In genomic region chr6:92904037-92904436, GRCm38 (mm10) we compare ENCODE assay signal across 22 mouse cellular contexts. TPM values are rescaled to one million over a fixed set of nuclear protein-coding genes. Genes with fewer than 3 reads are reported as not detected.
A peak's percentile ranks its signal among the peaks of the same experiment; 100 is the strongest.
DNase-seq lines count a peak whose midpoint lies in the region; ATAC-seq and TF ChIP-seq lines count a peak whose summit lies in the region.
"Had no signal": no experiment of that assay in that cellular context is flagged by ENCODE, and none has a peak within 500 bp of the region (broad histone marks: within the 10 kb centered on the region; RNA-seq: fewer than 3 reads in every experiment).

No protein-coding gene starts in this region.

- H3K4me3 ChIP-seq in kidney, postnatal 0 days (replicated peaks; ENCODE audit: low read depth, low read length): no peak overlapping the region
- no peak overlapping the region for H3K4me3 ChIP-seq in stomach, postnatal 0 days (ENCODE audit: low read depth, low read length)
- H3K4me3 ChIP-seq: embryonic facial prominence, embryonic 12.5 days; forebrain, embryonic 13.5 days; heart, embryonic 13.5 days; hindbrain, embryonic 15.5 days had no signal

- DNase-seq in heart, adult 11 months: peak; percentile 54
- no peak for DNase-seq in heart, adult 8-10 months (ENCODE audit: low spot score)
- no peak for DNase-seq in kidney, postnatal 0 days (ENCODE audit: low spot score)
- DNase-seq in kidney, postnatal 36 days: no peak
- DNase-seq in Patski (ENCODE audit: low read depth, low spot score): peak; percentile 51
- DNase-seq in stomach, postnatal 0 days (ENCODE audit: low spot score): peak; percentile 38
- no peak for DNase-seq in adrenal gland, postnatal 14 days
- no peak for DNase-seq in thymus, adult 18-20 months
- DNase-seq: adrenal gland, postnatal 10 days; cerebellum, adult 11-12 months; cerebellum, adult 9-10 months; cerebellum, postnatal 25 days; forebrain, postnatal 0 days; gastrocnemius, postnatal 14 days; heart, postnatal 36 days had no signal

- no peak for TF ChIP-seq CTCF in kidney, postnatal 0 days (IDR thresholded peaks at IDR 0.05; ENCODE audit: low read depth)
- TF ChIP-seq CTCF in Patski (IDR thresholded peaks at IDR 0.05): no peak
- no peak for TF ChIP-seq CTCF in stomach, postnatal 0 days (IDR thresholded peaks at IDR 0.05; ENCODE audit: low read depth)

- POLR2A ChIA-PET in Patski (lab: Charles Lee): interaction anchor here (0.7 kb wide), 1 partner anchor 1368 kb away, joined by 5 read pairs; no protein-coding TSS in a partner anchor

- no peak for ATAC-seq in kidney, postnatal 0 days (replicated peaks; ENCODE audit: low FRiP score, low read depth)
- peak; percentile 31 for ATAC-seq in Patski
- peak; percentile 92 for ATAC-seq in stomach, postnatal 0 days (ENCODE audit: low FRiP score, low TSS enrichment)
- ATAC-seq: forebrain, embryonic 13.5 days; forebrain, postnatal 0 days had no signal

- H3K4me2 ChIP-seq in kidney, postnatal 0 days (ENCODE audit: low read length): no peak overlapping the region
- H3K4me2 ChIP-seq in stomach, postnatal 0 days (replicated peaks; ENCODE audit: low read depth): no peak overlapping the region
- H3K4me2 ChIP-seq: embryonic facial prominence, embryonic 12.5 days; forebrain, embryonic 13.5 days; heart, embryonic 13.5 days; hindbrain, embryonic 15.5 days had no signal

- no peak overlapping the region for H3K9ac ChIP-seq in kidney, postnatal 0 days (ENCODE audit: low read depth, low read length)
- no peak overlapping the region for H3K9ac ChIP-seq in stomach, postnatal 0 days (ENCODE audit: low read length)
- H3K9ac ChIP-seq: embryonic facial prominence, embryonic 12.5 days; forebrain, embryonic 13.5 days; forebrain, postnatal 0 days; heart, embryonic 13.5 days; hindbrain, embryonic 15.5 days had no signal

- H3K9me3 ChIP-seq in kidney, postnatal 0 days (replicated peaks; ENCODE audit: low read length): no peaks in the 10 kb centered on the region
- no peaks in the 10 kb centered on the region for H3K9me3 ChIP-seq in stomach, postnatal 0 days (ENCODE audit: control insufficient read depth, low read length)
- H3K9me3 ChIP-seq: embryonic facial prominence, embryonic 12.5 days; forebrain, embryonic 13.5 days; heart, embryonic 13.5 days; hindbrain, embryonic 15.5 days had no signal

- 82% methylated on average over 1 of the region's 1 CpGs for WGBS in kidney, postnatal 0 days
- 39% methylated on average over 1 of the region's 1 CpGs for WGBS in stomach, postnatal 0 days

- no peaks in the 10 kb centered on the region; the same call in 1 of the 2 replicates for H3K4me1 ChIP-seq in kidney, postnatal 0 days (replicated peaks; ENCODE audit: insufficient read depth, low read length)
- no peaks in the 10 kb centered on the region for H3K4me1 ChIP-seq in stomach, postnatal 0 days (replicated peaks; ENCODE audit: control insufficient read depth, insufficient read depth)
- H3K4me1 ChIP-seq: forebrain, embryonic 13.5 days; hindbrain, embryonic 15.5 days had no signal

- H3K27me3 ChIP-seq in kidney, postnatal 0 days (ENCODE audit: insufficient read depth, low read length): no peaks in the 10 kb centered on the region
- H3K27me3 ChIP-seq in Patski: no peaks in the 10 kb centered on the region
- no peaks in the 10 kb centered on the region for H3K27me3 ChIP-seq in stomach, postnatal 0 days (ENCODE audit: control insufficient read depth, insufficient read depth, low read length)
- H3K27me3 ChIP-seq: CH12.LX; embryonic facial prominence, embryonic 12.5 days; forebrain, embryonic 13.5 days; heart, embryonic 13.5 days; hindbrain, embryonic 15.5 days had no signal

- peak overlapping the region; percentile 57; the same call in 1 of the 2 replicates for H3K27ac ChIP-seq in kidney, postnatal 0 days
- H3K27ac ChIP-seq in stomach, postnatal 0 days (replicated peaks): 0 out of 2 replicates have a peak overlapping the region, but pooled peaks have one; percentile 18
- H3K27ac ChIP-seq: embryonic facial prominence, embryonic 12.5 days; forebrain, embryonic 13.5 days; heart, embryonic 13.5 days; hindbrain, embryonic 15.5 days had no signal

- H3K36me3 ChIP-seq in kidney, postnatal 0 days (ENCODE audit: insufficient read depth, low read length): peaks cover 40% of the 10 kb centered on the region
- no peaks in the 10 kb centered on the region for H3K36me3 ChIP-seq in stomach, postnatal 0 days (ENCODE audit: control insufficient read depth, insufficient read depth, low read length)
- H3K36me3 ChIP-seq: hindbrain, embryonic 15.5 days had no signal

- TF ChIP-seq EP300 in stomach, postnatal 0 days (optimal IDR thresholded peaks at IDR 0.05): no peak

- CTCF ChIA-PET in Patski (lab: Charles Lee): interaction anchor here (1.2 kb wide), 1 partner anchor 548 kb away, joined by 3 read pairs; no protein-coding TSS in a partner anchor

- in situ Hi-C loops in Patski (cut with MboI; ENCODE audit: low pct_unique_long_range_greater_than_20kb): no loop called here

RNA-seq across cellular contexts. Expression of gene Gm15737, which starts 34.9 kb away (rescaled TPM):
- under 1 TPM; 0.20 to 0.72 (median 0.27) TPM for total RNA-seq in heart, adult 8-10 months (2022)
- 0.03 TPM in 1 of 2 replicates, not detected in the other for polyA plus RNA-seq in kidney, postnatal 0 days (2015; fragmentation: Nextera tagmentation; extraction: Ambion mirVana)
- 0.03 TPM for polyA plus RNA-seq in Patski (2021)
- polyA plus RNA-seq in stomach, postnatal 0 days (2015; fragmentation: Nextera tagmentation; extraction: Ambion mirVana): 0.02 TPM in 2 replicates
- not detected in 2 replicates for total RNA-seq in adrenal gland, postnatal 14 days (2021)
- total RNA-seq: adrenal gland, postnatal 10 days; CH12.LX; forebrain, postnatal 0 days had no signal
- polyA plus RNA-seq: cortical plate, adult 2 months; forebrain, embryonic 13.5 days; forebrain, postnatal 0 days; hindbrain, embryonic 11.5 days; hindbrain, embryonic 15.5 days had no signal

RNA-seq across cellular contexts. Expression of gene Adamts9, which starts 39.3 kb away (rescaled TPM):
- 10 to 100 TPM in 3 of 4 experiments, 1 to 10 TPM in 1; 5.9 to 12.6 (median 11.5) TPM for total RNA-seq in heart, adult 8-10 months (2022)
- polyA plus RNA-seq in kidney, postnatal 0 days (2015; fragmentation: Nextera tagmentation; extraction: Ambion mirVana): 7.6 and 7.9 TPM in 2 replicates
- 17.9 TPM for polyA plus RNA-seq in Patski (2021)
- 2.5 and 2.9 TPM in 2 replicates for polyA plus RNA-seq in stomach, postnatal 0 days (2015; fragmentation: Nextera tagmentation; extraction: Ambion mirVana)
- 56.5 and 65.8 TPM in 2 replicates for total RNA-seq in adrenal gland, postnatal 14 days (2021)
- total RNA-seq: CH12.LX had no signal

Comparison
In these comparisons a context has a peak if more than half of its experiments do, and no peak if none do; other contexts are left out.
1. DNase-seq: peak in heart, adult 11 months (single experiment), Patski (single experiment) and stomach, postnatal 0 days (single experiment); none in heart, adult 8-10 months (single experiment), kidney, postnatal 0 days (single experiment), kidney, postnatal 36 days (0 of 2), adrenal gland, postnatal 14 days (single experiment) and thymus, adult 18-20 months (0 of 2).